Mouse (Mus musculus): ENCODE measurements at regions not wholly inside any gene's neighbourhood (a gene's known extent, or its start where the extent isn't known, plus 50 kb on each side); places are given as distances from the start of the nearest gene placed in this dataset.
"Not testable (repeated sequence)": the region's sequence is repeated elsewhere in the genome, so short reads cannot be mapped to it uniquely, and the experiment has no call there.

DNA sequence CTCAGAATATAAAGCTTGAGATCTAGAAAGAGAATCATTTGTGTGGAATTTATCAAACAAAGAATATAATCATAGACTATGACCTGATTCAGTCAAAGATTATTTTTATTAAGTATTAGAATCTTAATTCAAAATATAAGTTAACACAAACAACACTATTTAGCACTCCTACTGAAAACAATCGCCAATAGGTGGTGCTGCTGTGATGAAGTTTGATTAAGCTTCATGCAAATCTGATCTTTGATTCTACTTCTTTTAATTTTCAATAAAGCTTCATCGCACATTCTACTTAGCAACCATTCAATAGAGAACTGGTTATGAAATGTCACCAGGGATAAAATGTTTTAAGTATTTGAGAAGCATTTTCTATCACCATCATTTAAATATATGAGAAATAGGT, 1509.9 kb upstream of the Pcdh7 start:
- DNase-seq = peak; percentile 7

DNA sequence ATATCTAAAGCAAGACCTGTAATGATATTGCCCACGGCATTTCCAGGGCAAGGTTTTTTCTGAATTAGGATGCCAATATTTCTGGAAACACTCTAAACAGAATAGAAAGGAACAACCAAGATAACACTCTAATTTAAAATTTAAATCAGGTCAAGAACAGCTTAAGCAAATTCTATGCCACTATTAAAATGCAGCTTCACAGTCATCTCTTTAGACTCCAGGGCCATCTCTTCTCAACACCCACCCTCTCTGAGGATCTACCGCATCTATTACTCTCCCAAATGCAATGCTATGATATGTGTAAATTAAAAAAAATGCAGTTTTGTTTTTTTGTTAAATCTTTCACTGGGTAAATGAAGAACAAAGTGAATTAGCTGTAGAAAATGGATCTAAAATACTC, 1501.9 kb upstream of the Pcdh7 start:
- no peak for DNase-seq

DNA sequence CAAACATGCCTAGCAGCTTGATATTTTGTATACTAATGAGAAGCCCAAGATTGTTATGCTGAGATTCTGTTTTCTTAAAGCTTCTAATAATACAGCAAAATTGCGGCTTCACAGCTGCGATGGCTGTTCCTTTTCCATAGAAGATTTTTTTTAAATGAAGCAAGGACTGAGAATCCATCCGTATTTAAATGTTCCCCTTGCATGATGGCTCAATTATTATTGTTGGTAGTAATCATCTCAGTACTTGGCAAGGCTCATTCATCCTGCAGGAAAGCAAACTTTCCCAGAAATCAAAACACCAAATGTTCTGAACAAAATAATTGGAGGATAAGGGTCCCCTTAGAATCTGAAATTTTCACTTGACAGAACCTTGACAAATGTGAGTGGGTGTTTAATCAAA, 1451.6 kb upstream of the Pcdh7 start:
- DNase-seq = no peak

DNA sequence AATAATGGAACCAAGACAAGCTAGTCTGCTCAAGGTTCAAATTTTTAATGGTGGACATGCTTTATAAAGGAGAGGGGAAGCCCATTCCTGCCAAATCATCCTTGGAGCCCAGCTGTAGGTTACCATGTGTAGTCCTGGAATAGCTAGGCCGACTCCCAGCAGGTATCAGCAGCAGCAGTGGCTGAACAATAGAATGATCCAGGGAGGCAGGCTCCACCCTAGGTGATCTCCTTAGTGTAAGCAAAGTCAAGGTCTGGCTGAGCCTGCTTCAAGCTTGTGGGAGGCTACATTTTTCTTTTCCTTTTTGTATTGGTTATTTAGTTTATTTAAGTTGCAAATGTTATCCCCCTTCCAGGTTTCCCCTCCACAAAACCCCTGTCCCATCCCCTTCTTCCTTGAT, 1426.1 kb upstream of the Pcdh7 start:
- not testable (repeated sequence) for DNase-seq

All from retina, postnatal 1 day (tissue).